Mouse (Mus musculus) lung, postnatal 0 days (tissue): ENCODE data around the gene Ubiad1. TPM values are rescaled to one million over a fixed set of nuclear protein-coding genes. Genes with fewer than 3 reads are reported as not detected.

Source experiments
- ATAC-seq: fragments of 200-750 bp; cut with Nextera tagmentation; 2 replicates; pipeline ENCODE4 v1.8.0; 2017; ENCODE audit warnings: moderate library complexity
- DNase-seq: peaks from one replicate; pipeline ENCODE4 v3.0.0-alpha.2; 2016; ENCODE audit warnings: low spot score
- H3K27ac ChIP-seq: fragments of 300-500 bp; sonication (generic); 2 replicates; pipeline ENCODE4 v1.5.1; 2014; ENCODE audit warnings: antibody characterized with exemption, mild to moderate bottlenecking, low read length, mixed read lengths
- H3K27me3 ChIP-seq: fragments of 300-500 bp; sonication (generic); replicated peaks from 2 replicates; pipeline ENCODE4 v1.6.1; 2014; ENCODE audit warnings: low read length, mixed read lengths; ENCODE audit not compliant: insufficient read depth
- H3K36me3 ChIP-seq: fragments of 300-500 bp; sonication (generic); 2 replicates; pipeline ENCODE4 v1.6.1; 2014; ENCODE audit warnings: low read length, mixed read lengths; ENCODE audit not compliant: insufficient read depth
- H3K4me1 ChIP-seq: fragments of 300-500 bp; sonication (generic); 2 replicates; pipeline ENCODE4 v1.6.1; 2014; ENCODE audit warnings: antibody characterized with exemption, low read depth, low read length, mixed read lengths; ENCODE audit not compliant: insufficient read depth
- H3K4me2 ChIP-seq: fragments of 300-500 bp; sonication (generic); replicated peaks from 2 replicates; pipeline ENCODE4 v1.6.1; 2014; ENCODE audit warnings: low read depth, mild to moderate bottlenecking, low read length, moderate library complexity, mixed read lengths
- H3K4me3 ChIP-seq: fragments of 300-500 bp; sonication (generic); 2 replicates; pipeline ENCODE4 v1.5.1; 2014; ENCODE audit warnings: low read depth, low read length
- H3K9ac ChIP-seq: fragments of 300-500 bp; sonication (generic); replicated peaks from 2 replicates; pipeline ENCODE4 v1.6.1; 2014; ENCODE audit warnings: low read depth, mild to moderate bottlenecking
- H3K9me3 ChIP-seq: fragments of 300-500 bp; sonication (generic); 2 replicates; pipeline ENCODE4 v1.6.1; 2016; ENCODE audit warnings: low read length, mixed read lengths
- CTCF ChIP-seq: IDR thresholded peaks from 2 replicates; pipeline ENCODE4 v1.5.1; 2016; ENCODE audit warnings: antibody characterized with exemption, mild to moderate bottlenecking
- EP300 ChIP-seq: IDR thresholded peaks from 2 replicates; pipeline ENCODE4 v1.6.1; 2016; ENCODE audit warnings: antibody characterized with exemption, mild to moderate bottlenecking, control low read depth
- WGBS: fragments of 180-500 bp; shearing (Covaris S2); extraction: QIAGEN DNeasy Blood & Tissue Kit; methylation state at CpG from one replicate; pipeline ENCODE4 v1.1.7; 2014; 5-methylcytosine and 5-hydroxymethylcytosine counted together
- polyA plus RNA-seq: library from polyadenylated mRNA; unstranded; fragments of >200 nt; fragmentation: Nextera tagmentation; extraction: Ambion mirVana; gene quantifications from 2 replicates; pipeline ENCODE4 v1.2.1, GENCODE M21; 2015

The Ubiad1 gene
- polyA plus RNA-seq, 1 experiment from 2014 or later, result 11.4 TPM

DNA sequence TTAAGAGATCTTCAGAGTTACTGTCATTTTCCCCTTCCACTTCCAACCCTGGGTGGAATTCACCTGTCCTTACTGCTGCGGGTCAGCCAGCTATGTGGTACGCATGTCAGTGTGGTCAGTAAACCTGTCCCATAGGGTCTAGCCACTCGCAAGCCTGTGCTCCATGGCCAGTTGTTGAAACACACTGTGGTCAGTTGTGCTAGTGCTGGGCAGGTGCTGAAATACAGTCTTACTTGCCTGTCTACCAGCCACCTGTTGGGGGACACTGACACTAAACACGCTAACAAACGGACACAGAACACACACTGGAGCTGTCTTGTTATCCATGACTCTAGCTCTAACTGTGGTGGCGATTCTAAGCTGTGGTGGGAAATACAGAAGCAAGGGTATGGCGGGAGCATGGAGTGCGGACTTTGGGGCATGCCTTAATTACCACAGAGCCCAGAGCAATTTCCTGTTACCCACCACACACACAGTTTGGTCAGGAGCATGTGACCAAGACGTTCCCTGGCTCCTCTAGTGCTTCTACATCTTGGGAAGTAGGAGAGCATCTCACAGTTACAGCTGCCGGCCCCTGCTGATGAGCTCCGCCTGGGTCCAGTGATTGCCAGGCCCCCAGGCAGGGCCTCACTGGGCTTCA, 13.6 kb downstream of the Ubiad1 start:
- Histone ChIP-seq H3K4me2 (no peak overlapping the region), H3K9ac (no peak overlapping the region), H3K27me3 (no peaks in the 10 kb centered on the region), H3K9me3 (no peaks in the 10 kb centered on the region), H3K4me3 (no peak overlapping the region), H3K4me1 (no peaks in the 10 kb centered on the region), H3K36me3 (no peaks in the 10 kb centered on the region), H3K27ac (no peak overlapping the region)
- DNase-seq (no peak), ATAC-seq (no peak)
- WGBS, result 75% methylated on average over 11 of the region's 11 CpGs
- TF ChIP-seq EP300 (no peak), CTCF (no peak)

DNA sequence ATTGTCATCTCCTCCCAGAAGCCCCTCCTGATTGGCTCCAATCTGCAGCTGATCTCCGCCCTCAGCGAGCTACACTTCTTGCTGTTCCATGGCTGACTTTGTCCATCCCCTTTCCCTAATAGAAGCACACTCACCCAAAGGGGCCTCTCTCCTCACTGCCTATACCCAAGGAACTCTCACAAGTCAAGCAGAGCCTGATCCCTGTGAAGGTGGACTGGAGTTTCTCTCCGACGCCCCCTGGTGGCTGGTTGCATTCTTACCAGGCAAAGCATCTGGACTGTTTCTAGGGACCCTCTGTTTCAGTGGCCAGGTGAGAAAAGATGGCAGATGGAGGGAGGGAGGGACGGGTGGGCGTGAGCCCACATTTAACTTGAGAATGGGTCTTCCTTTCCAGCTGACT, 14.9 kb downstream of the Ubiad1 start:
- peak; percentile 67 for DNase-seq
- ATAC-seq, result peak; percentile 16; the same call in 1 of the 2 replicates
- H3K9ac ChIP-seq, result no peak overlapping the region
- no peaks in the 10 kb centered on the region for H3K9me3 ChIP-seq
- no peak overlapping the region for H3K4me2 ChIP-seq
- H3K27ac ChIP-seq, result no peak overlapping the region
- 28% methylated on average over 6 of the region's 6 CpGs for WGBS
- no peak overlapping the region for H3K4me3 ChIP-seq
- no peaks in the 10 kb centered on the region for H3K4me1 ChIP-seq
- TF ChIP-seq EP300, result no peak
- peak; percentile 87 for TF ChIP-seq CTCF
- H3K36me3 ChIP-seq, result no peaks in the 10 kb centered on the region
- H3K27me3 ChIP-seq, result no peaks in the 10 kb centered on the region

DNA sequence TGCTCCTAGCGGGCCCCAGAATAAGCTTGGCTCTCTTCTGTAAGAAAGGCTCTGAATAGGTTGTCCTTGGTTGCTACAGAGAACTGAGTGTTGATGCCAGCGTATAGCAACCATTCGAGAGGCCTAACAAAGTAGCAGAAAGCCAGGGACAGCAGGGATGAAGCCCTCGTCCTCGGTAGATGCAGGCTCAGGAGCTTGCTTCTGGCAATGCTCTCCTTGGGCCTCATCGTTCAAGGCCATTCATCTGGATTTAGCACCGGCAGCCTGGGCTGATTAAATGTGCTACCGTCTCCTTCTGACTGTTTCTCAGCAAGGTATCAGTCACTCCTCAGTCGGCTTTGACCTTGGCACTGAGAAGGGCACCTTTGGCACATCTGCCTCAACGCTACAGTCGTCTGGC, 15.4 kb downstream of the Ubiad1 start:
- 86% methylated on average over 11 of the region's 11 CpGs for WGBS
- no peaks in the 10 kb centered on the region for H3K9me3 ChIP-seq
- TF ChIP-seq EP300, result no peak
- H3K27me3 ChIP-seq, result no peaks in the 10 kb centered on the region
- H3K4me3 ChIP-seq, result no peak overlapping the region
- DNase-seq (no peak), ATAC-seq (no peak)
- H3K4me2 ChIP-seq, result no peak overlapping the region
- H3K36me3 ChIP-seq, result no peaks in the 10 kb centered on the region
- no peaks in the 10 kb centered on the region for H3K4me1 ChIP-seq
- no peak overlapping the region for H3K9ac ChIP-seq
- H3K27ac ChIP-seq, result no peak overlapping the region

DNA sequence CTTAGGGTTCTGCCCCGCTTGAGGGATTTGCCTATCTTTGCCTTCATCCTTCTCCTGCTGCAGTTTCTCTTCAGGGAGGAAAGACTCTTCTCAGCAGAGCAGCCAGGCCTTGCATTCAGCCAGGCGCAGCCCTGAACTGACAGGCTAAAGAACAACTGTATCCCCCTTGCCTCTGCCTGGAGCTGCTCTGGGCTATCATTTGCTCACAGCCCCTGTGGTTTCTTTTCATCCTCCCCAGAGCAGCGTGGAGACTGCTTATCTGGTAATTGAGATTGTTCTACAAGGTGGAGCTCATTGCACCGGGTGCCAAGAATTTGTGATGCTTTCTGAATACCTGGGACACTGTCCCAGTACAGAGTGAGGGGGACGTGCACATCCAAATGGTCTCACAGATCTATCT, 16.0 kb downstream of the Ubiad1 start:
- no peaks in the 10 kb centered on the region for H3K27me3 ChIP-seq
- DNase-seq, result no peak
- 81% methylated on average over 5 of the region's 5 CpGs for WGBS
- H3K4me2 ChIP-seq, result no peak overlapping the region
- no peak for ATAC-seq
- H3K27ac ChIP-seq, result no peak overlapping the region
- no peaks in the 10 kb centered on the region for H3K4me1 ChIP-seq
- TF ChIP-seq CTCF (no peak), EP300 (no peak)
- H3K9ac ChIP-seq, result no peak overlapping the region
- no peak overlapping the region for H3K4me3 ChIP-seq
- no peaks in the 10 kb centered on the region for H3K9me3 ChIP-seq
- H3K36me3 ChIP-seq, result no peaks in the 10 kb centered on the region

DNA sequence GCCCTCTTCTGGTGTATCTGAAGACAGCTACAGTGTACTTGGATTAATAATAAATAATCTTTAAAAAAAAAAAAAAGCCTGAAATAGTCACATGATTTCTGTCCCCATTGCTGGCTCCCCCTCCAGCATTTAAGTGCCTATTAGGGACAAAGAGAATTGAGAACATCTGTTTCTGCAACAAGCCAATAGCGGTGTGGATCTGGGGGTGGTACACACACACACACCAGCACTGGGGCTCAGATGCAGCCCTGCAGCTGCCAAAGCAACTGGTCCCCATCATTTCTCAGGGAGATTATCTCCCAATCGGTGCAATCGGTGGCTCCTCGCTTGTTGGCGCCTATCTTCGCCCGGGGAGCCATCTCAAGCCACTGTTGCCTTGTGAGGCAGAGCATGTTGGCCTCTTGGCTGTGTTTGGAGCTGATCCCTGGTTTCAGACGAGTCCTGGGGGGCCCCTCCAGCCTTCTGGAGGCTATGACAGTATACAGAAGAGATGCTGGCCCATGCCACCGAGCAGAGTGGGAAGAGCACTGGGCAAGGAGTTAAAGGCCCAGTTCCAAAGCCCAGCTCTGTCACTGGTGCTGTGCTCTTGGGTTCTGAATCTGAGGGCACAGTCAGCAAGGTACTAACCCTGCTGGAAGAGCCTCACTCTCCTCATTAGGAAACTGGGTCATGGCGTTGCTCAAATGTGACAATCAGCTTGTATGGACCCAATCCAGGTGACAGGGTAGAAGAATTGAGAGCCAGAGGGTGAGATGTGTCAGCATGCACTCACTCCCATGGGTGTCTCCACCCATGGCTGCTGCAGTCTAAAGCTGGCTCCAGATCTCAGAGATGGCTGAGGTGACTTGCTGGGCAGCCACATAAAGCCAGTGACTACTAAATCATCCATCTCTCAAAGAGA, 17.4 kb downstream of the Ubiad1 start:
- no peak for DNase-seq
- Histone ChIP-seq H3K4me3 (no peak overlapping the region), H3K36me3 (no peaks in the 10 kb centered on the region), H3K27ac (no peak overlapping the region), H3K4me1 (no peaks in the 10 kb centered on the region), H3K9me3 (no peaks in the 10 kb centered on the region), H3K4me2 (no peak overlapping the region), H3K27me3 (no peaks in the 10 kb centered on the region), H3K9ac (no peak overlapping the region)
- ATAC-seq, result no peak
- WGBS, result 76% methylated on average over 10 of the region's 10 CpGs
- no peak for TF ChIP-seq EP300
- no peak for TF ChIP-seq CTCF

DNA sequence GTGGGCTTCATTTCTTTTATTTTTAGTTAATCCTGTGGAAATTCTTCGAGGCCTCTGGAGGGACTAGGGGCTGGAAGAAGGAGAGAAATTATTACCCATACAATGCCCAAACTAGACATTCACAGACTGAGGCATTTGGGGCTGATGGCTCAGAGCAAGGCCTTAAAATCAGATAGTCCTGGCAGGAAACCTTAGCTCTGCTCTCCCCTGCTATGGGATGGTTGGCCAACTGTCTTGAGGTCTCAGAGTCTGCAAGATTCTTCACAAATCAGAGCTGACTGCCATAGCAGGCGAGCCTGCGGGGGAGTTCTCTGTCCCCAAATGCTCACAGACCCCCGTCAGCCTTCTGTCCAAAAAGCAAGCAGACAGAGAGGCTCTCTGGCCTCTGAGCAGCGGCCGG, 27.0 kb downstream of the Ubiad1 start:
- ATAC-seq (no peak), DNase-seq (no peak)
- Histone ChIP-seq H3K9me3 (no peaks in the 10 kb centered on the region), H3K4me2 (no peak overlapping the region), H3K27ac (no peak overlapping the region), H3K36me3 (no peaks in the 10 kb centered on the region), H3K4me3 (no peak overlapping the region), H3K27me3 (no peaks in the 10 kb centered on the region; the same call in 1 of the 2 replicates), H3K9ac (no peak overlapping the region), H3K4me1 (no peaks in the 10 kb centered on the region)
- no peak for TF ChIP-seq EP300
- TF ChIP-seq CTCF, result no peak
- 62% methylated on average over 6 of the region's 6 CpGs for WGBS
